Mouse (Mus musculus) brown adipose tissue, adult 24 weeks (tissue): Measurements from ENCODE around the gene A830018L16Rik. TPM values are rescaled to one million over a fixed set of nuclear protein-coding genes. Genes with fewer than 3 reads are reported as not detected.
"Not testable (repeated sequence)": the region's sequence is repeated elsewhere in the genome, so short reads cannot be mapped to it uniquely, and the experiment has no call there.

Source experiments
- H3K27ac ChIP-seq: fragments of 200-500 bp; replicated peaks from 2 replicates; pipeline ENCODE4 v1.5.1; 2012; ENCODE audit warnings: low read depth, mild to moderate bottlenecking, low read length
- H3K4me1 ChIP-seq: fragments of 200-500 bp; 2 replicates; pipeline ENCODE4 v1.6.1; 2012; ENCODE audit warnings: low read length, mixed read lengths; ENCODE audit not compliant: control insufficient read depth, insufficient read depth, insufficient read length
- H3K4me3 ChIP-seq: fragments of 200-500 bp; 2 replicates; pipeline ENCODE4 v1.5.1; 2012; ENCODE audit warnings: low read depth, mild to moderate bottlenecking, low read length, moderate library complexity; ENCODE audit not compliant: insufficient read depth
- polyA plus RNA-seq: library from polyadenylated mRNA; stranded (reverse); fragments of >200 nt; gene quantifications from 2 replicates; pipeline ENCODE4 v1.2.4, GENCODE M21; 2012; ENCODE audit not compliant: missing spikeins, insufficient read depth, insufficient read length

A830018L16Rik gene
- polyA plus RNA-seq, 1 experiment = 11.3 TPM

DNA sequence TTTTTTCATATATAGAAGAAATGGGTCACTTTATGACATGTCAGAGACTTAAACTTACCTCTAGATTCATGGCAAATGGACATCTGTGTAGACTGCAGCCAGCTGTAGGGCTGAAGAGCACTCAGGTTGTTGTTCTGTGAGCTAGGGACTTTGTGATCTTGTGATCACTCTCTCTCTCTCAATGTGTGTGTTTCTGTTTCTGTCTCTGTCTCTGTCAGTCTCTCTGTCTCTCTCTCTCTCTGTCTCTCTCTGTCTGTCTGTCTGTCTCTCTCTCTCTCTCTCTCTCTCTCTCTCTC lies 595.6 kb downstream of the A830018L16Rik start:
- Histone ChIP-seq H3K4me3 (no peak overlapping the region), H3K27ac (no peak overlapping the region), H3K4me1 (no peaks in the 10 kb centered on the region)

DNA sequence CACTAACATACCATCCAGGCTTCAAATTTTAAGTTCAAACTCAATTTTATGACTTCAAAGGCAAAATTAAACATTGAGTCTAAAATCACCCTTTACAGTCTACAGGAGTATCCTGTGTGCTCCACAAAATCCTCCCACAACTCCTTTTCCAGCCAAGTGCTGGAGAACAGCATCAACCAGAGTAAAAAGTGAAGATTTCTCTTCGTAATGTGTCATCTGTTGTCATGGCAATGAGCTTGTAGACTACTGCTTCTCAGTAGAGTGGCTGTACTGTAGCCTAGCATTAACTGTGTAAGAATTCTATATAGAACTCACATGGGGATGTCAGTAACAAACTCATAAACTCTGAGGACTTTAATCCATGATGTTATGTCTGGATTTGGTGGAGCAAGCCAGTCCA lies 596.7 kb downstream of the A830018L16Rik start:
- Histone ChIP-seq H3K4me3 (no peak overlapping the region), H3K4me1 (no peaks in the 10 kb centered on the region), H3K27ac (no peak overlapping the region)

DNA sequence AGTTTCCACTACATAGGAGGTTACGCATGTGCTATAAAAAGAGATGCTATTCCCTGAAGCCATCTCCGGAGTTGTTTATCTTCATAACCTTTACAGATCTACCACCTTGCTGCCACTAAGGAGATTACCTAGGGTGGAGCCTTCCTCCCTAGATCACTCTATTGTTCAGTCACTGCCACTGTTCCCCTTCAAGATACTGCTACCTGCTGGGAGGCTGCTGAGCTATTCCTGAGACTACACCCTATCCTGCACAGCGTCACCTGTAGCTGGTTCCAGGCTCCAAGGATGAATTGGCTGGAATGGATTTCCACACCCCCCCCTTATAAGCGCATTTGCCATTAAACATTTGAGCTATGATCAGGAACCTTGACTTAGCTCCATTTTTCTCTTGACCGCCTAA lies 606.7 kb downstream of the A830018L16Rik start:
- not testable (repeated sequence) for H3K4me3 ChIP-seq, H3K4me1 ChIP-seq, H3K27ac ChIP-seq
